Mouse (Mus musculus): ENCODE measurements around the gene Stum. TPM values are rescaled to one million over a fixed set of nuclear protein-coding genes. Genes with fewer than 3 reads are reported as not detected.
"Not testable (repeated sequence)": the region's sequence is repeated elsewhere in the genome, so short reads cannot be mapped to it uniquely, and the experiment has no call there.

Stum gene
- polyA plus RNA-seq, 1 experiment: 0.28 TPM

DNA sequence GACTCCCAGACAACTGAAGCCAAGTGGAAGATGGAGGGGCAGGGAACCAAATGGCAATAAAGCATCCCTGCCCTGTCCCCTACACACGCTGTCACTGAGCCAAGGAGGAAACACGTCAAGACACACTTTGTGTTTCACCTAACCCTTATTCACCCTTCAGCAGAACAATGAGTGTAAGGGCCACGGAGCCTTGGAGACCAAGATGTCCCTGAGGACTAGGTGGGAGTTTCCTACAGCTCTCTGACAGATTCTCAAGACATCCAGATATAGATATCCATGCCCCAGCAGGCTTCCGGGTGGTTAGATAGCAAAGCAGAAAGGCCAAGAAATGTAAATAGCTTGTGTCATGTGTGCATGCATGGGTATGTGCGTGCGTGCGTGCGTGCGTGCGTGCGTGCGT is 89.4 kb downstream of the Stum start:
- H3K4me1 ChIP-seq (ENCODE audit: control insufficient read depth, insufficient read depth, insufficient read length, low read length): peaks cover 63% of the 10 kb centered on the region
- H3K4me3 ChIP-seq (ENCODE audit: insufficient read depth, low read depth, low read length): no peak overlapping the region
- H3K27ac ChIP-seq (replicated peaks; ENCODE audit: low read depth, low read length): peak overlapping the region; percentile 99

DNA sequence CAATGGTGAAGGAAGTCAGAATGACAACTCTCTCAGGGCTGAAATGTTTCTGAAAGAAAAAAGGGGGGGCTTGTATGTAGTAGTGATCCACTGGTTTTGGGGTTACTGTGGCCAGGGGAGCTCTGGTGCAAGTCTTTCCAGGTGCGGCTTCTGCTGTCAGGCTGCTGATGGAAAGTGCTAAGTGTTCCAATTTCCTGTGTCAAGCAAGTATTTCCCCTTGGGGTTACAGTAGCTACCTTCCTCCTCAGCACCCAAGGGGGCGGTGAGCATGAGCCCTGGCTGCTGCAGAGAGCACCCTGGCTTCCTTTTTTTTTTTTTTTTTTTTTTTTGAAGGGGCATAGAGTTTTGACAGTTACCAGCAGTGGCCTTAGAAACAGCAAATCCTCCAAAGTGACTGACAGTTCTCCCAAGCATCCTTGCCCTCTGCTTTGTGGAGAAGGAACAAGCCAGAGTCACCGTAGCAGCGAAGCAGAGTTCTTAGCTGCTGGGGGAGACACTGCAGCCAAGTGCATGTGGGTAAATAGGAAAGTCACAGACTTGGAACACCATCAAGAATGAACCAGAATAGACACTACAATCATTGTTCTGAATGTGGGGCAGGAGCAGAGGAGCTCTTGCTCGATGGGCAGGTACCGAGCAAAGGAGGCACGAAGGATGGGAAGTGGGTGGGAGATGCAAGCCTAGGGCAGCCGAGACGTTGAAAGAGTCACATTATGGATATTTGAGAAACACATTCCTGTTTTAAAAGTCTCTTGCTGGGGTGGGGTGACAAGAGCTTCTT is 90.1 kb downstream of the Stum start:
- Histone ChIP-seq H3K4me3 (ENCODE audit: insufficient read depth, low read depth, low read length) (0 out of 2 replicates have a peak overlapping the region, but pooled peaks have one; percentile 7), H3K27ac (replicated peaks; ENCODE audit: low read depth, low read length) (peak overlapping the region; percentile 99), H3K4me1 (ENCODE audit: control insufficient read depth, insufficient read depth, insufficient read length, low read length) (peaks cover 70% of the 10 kb centered on the region)

DNA sequence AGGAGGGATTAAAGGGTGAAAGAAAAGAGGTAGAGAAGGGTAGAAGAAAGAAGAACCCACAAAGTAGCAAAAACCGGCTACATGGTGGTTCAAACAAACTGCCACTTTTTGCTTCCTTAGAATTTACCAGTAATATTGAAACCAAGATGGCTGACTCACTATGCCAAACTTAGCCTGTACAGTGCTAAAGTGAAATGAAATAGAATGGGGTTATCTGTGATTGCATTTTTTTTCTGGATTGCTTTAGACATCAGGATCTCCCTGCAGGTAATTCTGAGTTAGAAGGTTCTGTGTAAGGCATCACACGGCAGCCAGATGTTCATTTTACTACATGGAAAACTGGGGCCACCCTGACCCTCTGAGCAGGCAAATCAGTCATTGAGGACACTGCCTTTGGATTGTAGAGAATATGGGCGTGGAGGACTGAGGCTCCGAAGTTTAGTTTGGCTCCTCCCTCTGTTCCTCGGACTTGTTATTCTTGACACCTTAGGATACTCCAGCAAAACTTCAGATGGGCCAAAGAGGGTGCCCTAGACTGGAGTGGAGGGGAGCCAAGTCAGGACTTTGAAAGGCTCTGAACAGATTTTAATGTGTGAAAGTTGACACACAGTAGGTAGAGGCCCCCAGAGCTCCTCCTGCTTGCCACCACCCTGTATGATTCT is 91.0 kb downstream of the Stum start:
- Histone ChIP-seq H3K4me3 (ENCODE audit: insufficient read depth, low read depth, low read length) (no peak overlapping the region), H3K4me1 (ENCODE audit: control insufficient read depth, insufficient read depth, insufficient read length, low read length) (peaks cover 70% of the 10 kb centered on the region), H3K27ac (replicated peaks; ENCODE audit: low read depth, low read length) (peak overlapping the region; percentile 99)

DNA sequence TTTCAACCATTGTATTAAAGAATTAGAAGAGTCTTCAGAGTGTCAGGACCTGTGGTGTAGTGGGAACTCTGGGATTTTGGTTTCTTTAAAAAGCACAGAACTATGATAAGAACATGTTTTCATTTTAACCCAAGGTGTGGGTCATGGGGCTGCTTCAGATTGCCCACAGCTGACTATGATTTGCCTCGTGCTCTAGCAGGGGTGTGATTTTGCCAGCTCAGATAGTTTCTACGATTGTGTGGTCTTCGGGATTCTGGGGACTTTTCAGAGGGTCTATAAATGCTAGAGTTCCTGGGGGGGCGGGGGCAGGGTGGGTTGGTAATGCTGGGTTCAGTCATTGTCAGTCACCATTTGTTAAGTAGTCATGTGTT is 91.7 kb downstream of the Stum start:
- Histone ChIP-seq H3K27ac (replicated peaks; ENCODE audit: low read depth, low read length) (peak overlapping the region; percentile 99), H3K4me3 (ENCODE audit: insufficient read depth, low read depth, low read length) (no peak overlapping the region), H3K4me1 (ENCODE audit: control insufficient read depth, insufficient read depth, insufficient read length, low read length) (peaks cover 65% of the 10 kb centered on the region)

DNA sequence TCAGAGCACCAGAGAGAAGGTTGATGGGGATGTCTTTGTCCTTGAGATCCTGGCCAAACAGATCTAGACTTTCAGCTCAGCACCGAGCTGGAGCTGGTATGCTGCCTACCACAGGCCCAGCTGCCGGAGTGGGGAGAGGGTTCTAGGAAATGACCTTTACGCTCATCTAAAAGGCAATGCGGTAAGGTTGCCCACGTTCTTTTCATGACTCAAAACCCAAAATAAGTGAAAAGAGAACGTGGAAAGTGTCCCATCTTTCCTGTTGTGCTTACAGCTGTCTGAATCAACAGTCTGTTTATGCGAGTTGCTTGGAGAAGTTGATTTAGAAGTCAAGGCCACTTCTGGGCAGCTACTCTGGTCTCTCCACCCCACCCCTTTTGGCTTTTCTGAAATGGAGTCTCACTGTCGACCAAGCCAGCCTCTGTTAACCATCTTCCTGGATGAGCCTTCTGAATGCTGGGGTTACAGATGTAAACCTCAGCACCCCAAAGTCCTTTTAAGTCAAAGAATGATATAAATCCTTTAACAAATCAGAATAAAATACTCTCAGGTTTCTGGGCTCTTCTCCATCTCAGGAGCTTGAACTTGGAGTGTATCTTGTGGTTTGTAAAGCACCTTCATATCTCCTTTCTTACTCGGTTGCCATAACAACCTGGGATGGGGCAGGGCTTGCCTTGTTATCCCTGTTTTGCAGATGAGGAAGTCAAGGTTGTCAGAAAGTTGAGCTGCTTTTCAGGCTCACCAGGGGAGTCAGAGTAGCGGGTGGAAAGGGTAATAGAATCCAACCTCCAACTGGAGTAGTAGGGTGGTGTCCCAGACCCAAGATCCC is 92.3 kb downstream of the Stum start:
- Histone ChIP-seq H3K4me1 (ENCODE audit: control insufficient read depth, insufficient read depth, insufficient read length, low read length) (peaks cover 60% of the 10 kb centered on the region), H3K27ac (replicated peaks; ENCODE audit: low read depth, low read length) (peak overlapping the region; percentile 99), H3K4me3 (ENCODE audit: insufficient read depth, low read depth, low read length) (no peak overlapping the region)

DNA sequence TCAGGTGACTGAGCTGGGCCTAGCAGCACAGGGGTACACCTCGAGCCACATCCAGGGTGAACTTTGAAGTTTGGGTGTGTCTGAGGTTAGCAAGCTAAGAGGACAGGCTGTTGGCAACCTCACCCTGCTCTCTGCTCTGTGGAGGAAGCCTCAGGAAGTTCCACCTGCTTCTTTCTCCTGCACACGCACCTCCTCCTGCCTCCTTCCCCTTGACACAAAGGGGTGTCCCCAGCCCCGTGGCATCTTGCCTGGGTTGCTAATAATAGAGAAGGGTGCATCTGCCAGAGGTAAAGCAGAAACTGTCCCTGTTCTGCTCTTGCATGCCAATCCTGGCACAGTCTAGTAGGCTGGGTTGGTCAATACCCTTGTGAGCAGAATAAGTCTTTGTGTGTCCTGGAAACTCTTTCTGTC is 93.0 kb downstream of the Stum start:
- Histone ChIP-seq H3K27ac (replicated peaks; ENCODE audit: low read depth, low read length) (peak overlapping the region; percentile 99), H3K4me1 (ENCODE audit: control insufficient read depth, insufficient read depth, insufficient read length, low read length) (peaks cover 55% of the 10 kb centered on the region), H3K4me3 (ENCODE audit: insufficient read depth, low read depth, low read length) (no peak overlapping the region)

DNA sequence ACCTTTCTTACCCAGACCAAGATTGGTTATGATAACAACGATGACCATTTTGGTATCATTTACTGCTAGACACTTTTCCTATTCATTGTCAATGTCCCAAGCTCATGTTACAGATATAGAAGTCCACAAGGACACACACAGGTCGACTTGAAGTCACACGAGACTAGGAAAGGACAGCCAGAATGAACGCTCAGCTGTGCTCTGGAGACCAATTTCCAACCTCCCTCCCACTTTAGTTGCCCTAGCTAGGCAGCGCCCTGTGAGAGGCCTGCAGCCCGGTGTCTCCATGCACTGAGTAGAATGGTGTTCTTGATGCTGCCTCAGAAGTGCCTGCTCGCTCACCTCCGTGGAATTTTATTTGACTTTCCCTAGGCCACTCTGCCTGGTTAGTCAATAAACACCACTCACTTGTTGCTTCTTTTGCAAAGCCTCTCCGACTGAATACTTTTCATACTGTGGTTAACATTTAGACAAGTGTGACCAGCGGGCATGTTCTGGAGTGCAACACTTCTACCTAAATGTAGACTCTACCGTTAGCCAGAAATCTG is 94.0 kb downstream of the Stum start:
- peaks cover 55% of the 10 kb centered on the region for H3K4me1 ChIP-seq (ENCODE audit: control insufficient read depth, insufficient read depth, insufficient read length, low read length)
- not testable (repeated sequence) for H3K4me3 ChIP-seq (ENCODE audit: insufficient read depth, low read depth, low read length)
- H3K27ac ChIP-seq (replicated peaks; ENCODE audit: low read depth, low read length): peak overlapping the region; percentile 91

DNA sequence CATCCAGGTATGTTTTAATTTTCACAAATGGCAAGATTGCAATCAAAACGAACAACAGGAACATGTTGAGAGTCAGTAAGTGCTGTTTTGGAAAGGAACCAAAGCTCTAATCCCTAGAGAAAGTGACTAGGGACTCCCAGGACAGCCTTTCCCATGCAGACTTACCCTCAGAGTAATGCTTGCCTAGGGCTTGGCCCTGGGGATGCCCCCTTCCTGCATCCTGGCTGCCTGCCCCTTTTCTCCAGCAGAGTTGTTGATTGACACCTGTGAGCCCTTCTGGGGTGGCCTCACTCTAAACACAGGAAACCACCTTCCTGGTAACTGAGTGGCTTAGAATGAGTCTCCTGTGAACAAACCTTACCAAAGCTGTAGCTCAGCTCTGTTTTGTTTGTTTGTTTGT is 94.8 kb downstream of the Stum start:
- Histone ChIP-seq H3K4me3 (ENCODE audit: insufficient read depth, low read depth, low read length) (no peak overlapping the region), H3K4me1 (ENCODE audit: control insufficient read depth, insufficient read depth, insufficient read length, low read length) (peaks cover 56% of the 10 kb centered on the region)

DNA sequence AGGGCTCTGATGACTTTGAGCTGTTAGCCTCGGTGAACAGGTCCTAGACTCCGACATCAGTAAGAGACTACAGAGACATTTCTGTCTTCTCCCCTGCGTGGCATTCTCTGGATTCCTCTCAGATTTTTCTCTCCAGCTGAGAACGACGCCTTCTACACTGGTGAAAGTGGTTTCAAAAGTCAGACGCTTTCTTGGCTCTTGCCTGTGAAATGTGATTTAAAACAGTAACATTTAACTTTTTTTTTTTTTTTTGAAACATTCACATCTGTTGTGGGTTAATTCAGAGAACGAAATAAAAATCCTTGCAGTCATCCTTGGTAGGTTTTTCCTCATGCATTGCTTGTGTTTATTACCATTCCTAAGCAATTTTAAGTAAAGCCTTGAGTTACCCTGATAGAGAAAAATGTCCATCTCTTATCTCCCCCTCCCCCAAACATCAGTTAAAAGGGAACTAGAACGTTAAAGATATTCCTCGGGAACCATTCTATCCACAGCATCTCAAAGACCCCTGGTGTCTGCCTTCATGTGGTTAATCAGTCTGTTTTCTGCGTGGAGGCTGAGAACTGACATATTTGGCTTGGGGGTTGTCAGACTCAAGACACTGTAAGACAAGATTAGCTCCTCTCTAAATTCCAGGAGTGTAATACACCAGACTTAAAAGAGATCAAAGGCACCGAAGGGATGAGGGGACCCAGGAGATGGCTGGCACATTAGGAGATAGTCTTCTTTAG is 95.4 kb downstream of the Stum start:
- Histone ChIP-seq H3K27ac (replicated peaks; ENCODE audit: low read depth, low read length) (peak overlapping the region; percentile 91), H3K4me1 (ENCODE audit: control insufficient read depth, insufficient read depth, insufficient read length, low read length) (peaks cover 51% of the 10 kb centered on the region), H3K4me3 (ENCODE audit: insufficient read depth, low read depth, low read length) (peak overlapping the region; percentile 32)

More for the DNA sequence above, 94.8 kb downstream of the Stum start:
- peak overlapping the region; percentile 91 for H3K27ac ChIP-seq (replicated peaks; ENCODE audit: low read depth, low read length)

DNA sequence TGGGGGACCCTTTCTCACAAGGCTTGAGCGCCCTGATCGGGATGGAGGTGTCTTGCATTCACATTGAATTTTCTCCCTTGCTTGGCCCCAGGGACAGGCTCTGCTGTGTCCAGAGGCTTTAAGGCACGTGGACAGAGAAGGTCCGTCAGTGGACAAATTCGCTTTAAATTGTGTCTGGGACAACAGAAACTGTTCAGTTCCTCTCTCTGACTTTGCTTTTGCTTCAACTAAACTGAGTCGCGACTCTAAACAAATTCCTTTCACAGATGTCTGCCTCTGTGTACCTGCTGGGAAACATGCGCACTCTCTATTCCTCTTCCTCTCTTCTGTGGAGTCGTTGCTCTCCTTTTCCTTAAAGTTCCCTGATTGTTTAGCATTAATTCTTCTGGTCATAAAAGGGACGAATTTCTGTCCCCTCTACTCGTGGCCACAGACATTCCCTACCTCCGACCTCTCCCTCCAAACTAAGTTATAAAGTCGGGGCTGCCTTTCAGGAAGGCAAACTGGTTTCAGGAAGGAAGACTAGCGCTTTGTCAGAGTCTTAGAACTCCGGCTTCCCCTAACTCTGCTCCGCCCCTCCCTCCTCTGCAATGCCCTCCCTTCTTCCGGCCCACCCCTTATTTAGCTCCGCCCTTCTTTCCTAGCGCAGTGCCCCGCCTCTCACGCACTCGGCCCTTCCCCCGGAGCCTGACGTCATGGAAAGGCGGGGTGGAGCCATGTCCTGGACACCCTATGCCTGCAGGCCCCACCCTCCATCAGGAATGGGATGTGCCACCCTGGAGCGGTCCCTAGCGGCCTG is 96.2 kb downstream of the Stum start:
- Histone ChIP-seq H3K4me3 (ENCODE audit: insufficient read depth, low read depth, low read length) (peak overlapping the region; percentile 47), H3K27ac (replicated peaks; ENCODE audit: low read depth, low read length) (peak overlapping the region; percentile 96), H3K4me1 (ENCODE audit: control insufficient read depth, insufficient read depth, insufficient read length, low read length) (peaks cover 46% of the 10 kb centered on the region)

DNA sequence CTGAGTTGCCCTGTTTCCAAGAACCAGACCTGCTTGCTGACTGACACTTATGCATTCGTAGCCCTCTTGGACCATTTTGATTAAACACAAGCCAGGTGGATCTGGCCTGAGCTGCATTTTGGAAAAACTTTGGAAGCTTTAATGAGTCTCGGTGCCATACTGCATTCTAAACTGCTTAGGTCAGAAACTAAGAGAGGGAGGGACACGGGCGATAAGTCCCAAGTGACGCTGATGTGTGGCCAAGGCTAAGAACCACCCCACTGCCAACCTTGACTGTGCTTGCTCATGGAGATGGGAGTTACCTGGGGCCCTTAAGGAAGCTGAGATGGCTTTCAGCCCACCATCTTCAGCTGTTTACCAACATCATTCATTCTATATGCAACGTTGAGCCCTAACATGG is 98.0 kb downstream of the Stum start:
- Histone ChIP-seq H3K4me1 (ENCODE audit: control insufficient read depth, insufficient read depth, insufficient read length, low read length) (peaks cover 37% of the 10 kb centered on the region), H3K27ac (replicated peaks; ENCODE audit: low read depth, low read length) (peak overlapping the region; percentile 50), H3K4me3 (ENCODE audit: insufficient read depth, low read depth, low read length) (no peak overlapping the region)

DNA sequence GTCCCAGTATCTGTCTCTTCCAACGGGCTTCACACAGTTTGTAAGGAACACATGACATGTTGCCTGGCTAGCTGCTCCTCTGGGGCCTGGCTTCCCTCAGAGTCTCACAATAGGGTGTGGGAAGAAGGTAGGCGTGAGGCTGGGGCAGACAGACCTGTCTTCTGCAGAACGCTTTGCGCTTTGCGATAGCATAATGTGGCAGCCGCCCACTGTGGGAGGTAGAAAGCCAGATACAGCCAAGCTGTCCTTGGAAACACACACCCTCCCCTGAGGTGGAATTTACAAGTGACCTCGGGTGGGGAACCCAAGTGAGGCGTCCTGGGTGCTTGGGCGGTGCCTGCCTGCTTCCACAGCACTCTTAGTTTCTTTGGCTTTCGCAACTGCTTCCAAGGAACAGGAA is 98.8 kb downstream of the Stum start:
- Histone ChIP-seq H3K27ac (replicated peaks; ENCODE audit: low read depth, low read length) (peak overlapping the region; percentile 50), H3K4me1 (ENCODE audit: control insufficient read depth, insufficient read depth, insufficient read length, low read length) (peaks cover 37% of the 10 kb centered on the region), H3K4me3 (ENCODE audit: insufficient read depth, low read depth, low read length) (no peak overlapping the region)

DNA sequence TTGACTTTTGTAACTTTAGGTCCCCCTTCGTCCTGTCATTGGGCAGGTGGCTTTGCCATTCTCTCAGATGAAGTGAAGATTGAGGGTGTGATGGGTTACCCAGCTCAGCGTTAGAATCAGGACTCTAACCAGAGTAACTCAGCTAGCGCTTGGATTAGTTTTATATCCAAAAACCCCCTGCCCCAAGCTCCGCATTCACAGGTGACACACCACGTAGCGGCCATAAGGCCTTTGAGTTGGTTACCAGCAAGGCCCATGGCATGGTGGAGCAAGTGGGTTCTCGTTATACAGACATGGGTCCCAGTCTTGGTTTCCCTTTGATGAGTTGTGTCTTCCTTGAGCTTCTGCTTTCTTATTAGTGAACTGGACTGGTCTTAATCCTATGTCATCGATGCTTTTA is 99.4 kb downstream of the Stum start:
- Histone ChIP-seq H3K27ac (replicated peaks; ENCODE audit: low read depth, low read length) (peak overlapping the region; percentile 50), H3K4me1 (ENCODE audit: control insufficient read depth, insufficient read depth, insufficient read length, low read length) (peaks cover 34% of the 10 kb centered on the region), H3K4me3 (ENCODE audit: insufficient read depth, low read depth, low read length) (no peak overlapping the region)

All from brown adipose tissue, adult 24 weeks (tissue).